Mouse (Mus musculus): ENCODE results near the gene Atpaf2. TPM values are rescaled to one million over a fixed set of nuclear protein-coding genes. Genes with fewer than 3 reads are reported as not detected.

Atpaf2 gene
- 37.9 TPM for polyA plus RNA-seq (2014; fragmentation: Illumina TruSeq; extraction: RNeasy Lipid Tissue Mini Kit (QIAGEN cat#74804); ENCODE audit: low read depth, low replicate concordance)

DNA sequence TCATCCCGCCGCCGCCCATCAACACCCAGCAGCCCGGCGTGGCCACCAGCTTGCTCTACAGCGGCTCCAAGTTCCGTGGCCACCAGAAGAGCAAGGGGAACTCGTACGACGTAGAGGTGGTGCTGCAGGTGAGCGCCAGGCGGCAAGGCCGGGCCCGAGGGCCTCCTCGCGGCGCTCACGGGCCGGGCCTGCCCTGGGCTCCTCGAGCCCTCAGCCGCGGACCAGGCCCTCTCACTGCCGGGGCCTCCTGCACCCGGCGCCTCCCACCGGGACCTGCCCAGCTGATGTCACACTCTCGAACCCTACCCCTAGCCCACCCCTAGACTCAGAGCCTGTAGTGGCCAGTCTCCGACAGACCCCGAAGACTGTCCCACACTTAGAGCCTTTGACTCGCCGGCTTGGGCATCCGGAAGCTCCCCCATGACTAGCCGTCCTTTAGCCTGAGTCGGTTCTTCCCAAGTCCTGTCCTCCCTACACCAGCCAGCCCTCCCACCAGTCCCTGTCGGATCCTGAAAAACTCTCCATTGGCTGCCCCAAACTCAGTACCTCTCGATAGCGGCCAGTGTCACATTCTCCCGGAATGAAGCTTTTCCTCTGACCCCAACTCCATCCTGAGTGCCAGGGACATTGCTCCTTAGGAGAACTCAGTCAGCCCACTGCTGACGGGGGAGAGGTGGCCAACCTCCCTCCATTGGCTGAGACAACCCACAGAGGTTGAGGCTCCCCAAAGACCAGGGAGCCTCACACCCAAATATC is at the start of gene Atpaf2:
Gene Atpaf2, minus strand, starts transcription at position 741 of the 756 bp plus-strand sequence.

GRCm38 (mm10) chr11:60454080-60454744 is 36.0 kb upstream of the Atpaf2 start, which contains the start of gene Drg2:
Gene Drg2, plus strand, starts transcription at chr11:60454591.

GRCm38 (mm10) chr11:60416963-60417716 is 1.1 kb downstream of the Atpaf2 start, which contains the start of gene Gid4:
Gene Gid4, plus strand, starts transcription at chr11:60417145.

GRCm38 (mm10) chr11:60352559-60353411 is 65.5 kb downstream of the Atpaf2 start, which contains the start of the genes Tom1l2 and Drc3:
Gene Tom1l2, minus strand, starts transcription at chr11:60352905.
Gene Drc3, plus strand, starts transcription at chr11:60353329.

Other genes starting within 250 kb of the Atpaf2 start
- 180 TPM for gene Srebf1, start 195.9 kb downstream of the Atpaf2 start, polyA plus RNA-seq (2014; fragmentation: Illumina TruSeq; extraction: RNeasy Lipid Tissue Mini Kit (QIAGEN cat#74804); ENCODE audit: low read depth, low replicate concordance)
- 54.7 TPM for gene Tom1l2, start 65.6 kb downstream of the Atpaf2 start, polyA plus RNA-seq (2014; fragmentation: Illumina TruSeq; extraction: RNeasy Lipid Tissue Mini Kit (QIAGEN cat#74804); ENCODE audit: low read depth, low replicate concordance)
- 8.1 TPM for gene Drc3, start 65.1 kb downstream of the Atpaf2 start, polyA plus RNA-seq (2014; fragmentation: Illumina TruSeq; extraction: RNeasy Lipid Tissue Mini Kit (QIAGEN cat#74804); ENCODE audit: low read depth, low replicate concordance)
- 27.2 TPM for gene Gid4, start 1.3 kb downstream of the Atpaf2 start, polyA plus RNA-seq (2014; fragmentation: Illumina TruSeq; extraction: RNeasy Lipid Tissue Mini Kit (QIAGEN cat#74804); ENCODE audit: low read depth, low replicate concordance)
- 43.2 TPM for gene Drg2, start 36.1 kb upstream of the Atpaf2 start, polyA plus RNA-seq (2014; fragmentation: Illumina TruSeq; extraction: RNeasy Lipid Tissue Mini Kit (QIAGEN cat#74804); ENCODE audit: low read depth, low replicate concordance)
- gene Myo15, start 50.9 kb upstream of the Atpaf2 start, polyA plus RNA-seq (2014; fragmentation: Illumina TruSeq; extraction: RNeasy Lipid Tissue Mini Kit (QIAGEN cat#74804); ENCODE audit: low read depth, low replicate concordance), result 0.19 TPM
- 38.5 TPM for gene Alkbh5, start 117.9 kb upstream of the Atpaf2 start, polyA plus RNA-seq (2014; fragmentation: Illumina TruSeq; extraction: RNeasy Lipid Tissue Mini Kit (QIAGEN cat#74804); ENCODE audit: low read depth, low replicate concordance)